Mouse (Mus musculus): ENCODE results near the gene Nox1.

DNA sequence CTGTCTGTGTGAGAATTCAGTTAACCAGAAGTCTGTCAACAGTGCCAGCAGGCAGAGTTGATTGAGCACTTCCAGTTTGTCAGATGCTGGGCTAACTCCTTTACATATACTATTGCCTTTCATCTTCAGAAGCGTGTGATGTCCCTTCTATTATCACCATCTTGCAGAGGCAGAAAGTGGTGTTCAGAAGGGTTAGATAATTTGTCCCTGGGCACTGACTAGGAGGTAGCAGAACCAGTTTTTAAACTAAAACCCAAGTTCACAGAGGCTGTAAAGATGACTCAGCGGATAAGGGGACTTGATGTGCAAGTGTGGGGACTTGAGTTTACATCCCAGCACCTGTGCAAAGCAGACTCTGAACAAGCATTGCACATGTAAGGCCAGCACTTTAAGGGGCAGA lies 13.3 kb downstream of the Nox1 start:
- TF ChIP-seq ZNF384 (IDR thresholded peaks at IDR 0.05; ENCODE audit: low read depth, low read length): no peak
- TF ChIP-seq ZC3H11A (IDR thresholded peaks at IDR 0.05; ENCODE audit: borderline replicate concordance, low read depth, low read length): no peak
- TF ChIP-seq CHD2 (IDR thresholded peaks at IDR 0.05; ENCODE audit: low read depth, low read length): no peak
- no peak for TF ChIP-seq MAFK (IDR thresholded peaks at IDR 0.05; ENCODE audit: insufficient read depth, low read depth, low read length)
- no peak for TF ChIP-seq HCFC1 (IDR thresholded peaks at IDR 0.05; ENCODE audit: borderline replicate concordance, insufficient read depth, low read length)
